Mouse (Mus musculus): ENCODE data around the gene Gm21987. TPM values are rescaled to one million over a fixed set of nuclear protein-coding genes. Genes with fewer than 3 reads are reported as not detected.
A peak's percentile ranks its signal among the peaks of the same experiment; 100 is the strongest.

The Gm21987 gene
- total and polyA plus RNA-seq, 2 experiments from 2014 or later: not detected

GRCm38 (mm10) chr16:38359857-38360256 lies 13.0 kb downstream of the Gm21987 start:
- H3K4me3 ChIP-seq (ENCODE audit: low read depth, low read length): no peak overlapping the region
- no peaks in the 10 kb centered on the region for H3K27me3 ChIP-seq (ENCODE audit: insufficient read depth, low read length)
- DNase-seq (ENCODE audit: low spot score) (no peak), ATAC-seq (ENCODE audit: low FRiP score) (no peak)
- H3K4me1 ChIP-seq (ENCODE audit: insufficient read depth, low read length): no peaks in the 10 kb centered on the region
- no peaks in the 10 kb centered on the region for H3K36me3 ChIP-seq (ENCODE audit: insufficient read depth, low read length)
- no peak overlapping the region for H3K4me2 ChIP-seq (ENCODE audit: low read depth, low read length, poor library complexity, severe bottlenecking)
- WGBS: 80% methylated on average over 3 of the region's 3 CpGs
- TF ChIP-seq CTCF (IDR thresholded peaks at IDR 0.05): no peak
- no peak overlapping the region for H3K27ac ChIP-seq (ENCODE audit: low read depth, low read length)
- no peaks in the 10 kb centered on the region for H3K9me3 ChIP-seq (ENCODE audit: low read length)
- H3K9ac ChIP-seq (replicated peaks; ENCODE audit: low read length, poor library complexity, severe bottlenecking): no peak overlapping the region

- Histone ChIP-seq H3K27me3 (ENCODE audit: insufficient read depth, low read length) (no peaks in the 10 kb centered on the region), H3K36me3 (ENCODE audit: insufficient read depth, low read length) (no peaks in the 10 kb centered on the region), H3K4me3 (ENCODE audit: low read depth, low read length) (no peak overlapping the region), H3K4me2 (ENCODE audit: low read depth, low read length, poor library complexity, severe bottlenecking) (no peak overlapping the region), H3K27ac (ENCODE audit: low read depth, low read length) (no peak overlapping the region), H3K9ac (replicated peaks; ENCODE audit: low read length, poor library complexity, severe bottlenecking) (no peak overlapping the region), H3K9me3 (ENCODE audit: low read length) (no peaks in the 10 kb centered on the region), H3K4me1 (ENCODE audit: insufficient read depth, low read length) (no peaks in the 10 kb centered on the region)
- DNase-seq (ENCODE audit: low spot score) (peak; percentile 17), ATAC-seq (ENCODE audit: low FRiP score) (no peak)
- WGBS: 26% methylated on average over 2 of the region's 2 CpGs
- TF ChIP-seq CTCF (IDR thresholded peaks at IDR 0.05): no peak
Measured at GRCm38 (mm10) chr16:38360317-38360716, 13.5 kb downstream of the Gm21987 start.

- 69% methylated on average over 10 of the region's 10 CpGs for WGBS
- Histone ChIP-seq H3K36me3 (ENCODE audit: insufficient read depth, low read length) (no peaks in the 10 kb centered on the region), H3K4me1 (ENCODE audit: insufficient read depth, low read length) (no peaks in the 10 kb centered on the region), H3K9me3 (ENCODE audit: low read length) (no peaks in the 10 kb centered on the region), H3K4me3 (ENCODE audit: low read depth, low read length) (no peak within 1 kb of the TSS), H3K9ac (replicated peaks; ENCODE audit: low read length, poor library complexity, severe bottlenecking) (no peak within 1 kb of the TSS), H3K27ac (ENCODE audit: low read depth, low read length) (no peak within 1 kb of the TSS), H3K4me2 (ENCODE audit: low read depth, low read length, poor library complexity, severe bottlenecking) (no peak within 1 kb of the TSS), H3K27me3 (ENCODE audit: insufficient read depth, low read length) (no peaks in the 10 kb centered on the region)
- no peak for TF ChIP-seq CTCF (IDR thresholded peaks at IDR 0.05)
- ATAC-seq (ENCODE audit: low FRiP score) (no peak), DNase-seq (ENCODE audit: low spot score) (no peak)
Measured at GRCm38 (mm10) chr16:38361933-38362332, 15.1 kb downstream of the Gm21987 start, which contains the start of gene Popdc2. Gene Popdc2 (plus strand): TSS chr16:38362209.

- DNase-seq (ENCODE audit: low spot score) (no peak), ATAC-seq (ENCODE audit: low FRiP score) (no peak)
- no peaks in the 10 kb centered on the region for H3K27me3 ChIP-seq (ENCODE audit: insufficient read depth, low read length)
- no peak for TF ChIP-seq CTCF (IDR thresholded peaks at IDR 0.05)
- no peaks in the 10 kb centered on the region for H3K9me3 ChIP-seq (ENCODE audit: low read length)
- H3K9ac ChIP-seq (replicated peaks; ENCODE audit: low read length, poor library complexity, severe bottlenecking): no peak overlapping the region
- H3K4me2 ChIP-seq (ENCODE audit: low read depth, low read length, poor library complexity, severe bottlenecking): no peak overlapping the region
- H3K4me1 ChIP-seq (ENCODE audit: insufficient read depth, low read length): no peaks in the 10 kb centered on the region
- WGBS: 85% methylated on average over 20 of the region's 20 CpGs
- H3K36me3 ChIP-seq (ENCODE audit: insufficient read depth, low read length): no peaks in the 10 kb centered on the region
- H3K27ac ChIP-seq (ENCODE audit: low read depth, low read length): no peak overlapping the region
- no peak overlapping the region for H3K4me3 ChIP-seq (ENCODE audit: low read depth, low read length)
Measured at GRCm38 (mm10) chr16:38362493-38363255, 15.8 kb downstream of the Gm21987 start.

- H3K4me2 ChIP-seq (ENCODE audit: low read depth, low read length, poor library complexity, severe bottlenecking): no peak overlapping the region
- no peak overlapping the region for H3K9ac ChIP-seq (replicated peaks; ENCODE audit: low read length, poor library complexity, severe bottlenecking)
- DNase-seq (ENCODE audit: low spot score): no peak
- no peaks in the 10 kb centered on the region for H3K4me1 ChIP-seq (ENCODE audit: insufficient read depth, low read length)
- H3K9me3 ChIP-seq (ENCODE audit: low read length): no peaks in the 10 kb centered on the region
- no peaks in the 10 kb centered on the region for H3K27me3 ChIP-seq (ENCODE audit: insufficient read depth, low read length)
- TF ChIP-seq CTCF (IDR thresholded peaks at IDR 0.05): no peak
- H3K4me3 ChIP-seq (ENCODE audit: low read depth, low read length): no peak overlapping the region
- no peak for ATAC-seq (ENCODE audit: low FRiP score)
- H3K36me3 ChIP-seq (ENCODE audit: insufficient read depth, low read length): no peaks in the 10 kb centered on the region
- WGBS: 94% methylated on average over 3 of the region's 3 CpGs
- no peak overlapping the region for H3K27ac ChIP-seq (ENCODE audit: low read depth, low read length)
Measured at GRCm38 (mm10) chr16:38363256-38363595, 16.4 kb downstream of the Gm21987 start.

GRCm38 (mm10) chr16:38363657-38364056 lies 16.8 kb downstream of the Gm21987 start:
- H3K9me3 ChIP-seq (ENCODE audit: low read length): no peaks in the 10 kb centered on the region
- H3K4me1 ChIP-seq (ENCODE audit: insufficient read depth, low read length): no peaks in the 10 kb centered on the region
- H3K4me2 ChIP-seq (ENCODE audit: low read depth, low read length, poor library complexity, severe bottlenecking): no peak overlapping the region
- 93% methylated on average over 7 of the region's 7 CpGs for WGBS
- no peak for ATAC-seq (ENCODE audit: low FRiP score)
- no peak for TF ChIP-seq CTCF (IDR thresholded peaks at IDR 0.05)
- H3K9ac ChIP-seq (replicated peaks; ENCODE audit: low read length, poor library complexity, severe bottlenecking): no peak overlapping the region
- no peak overlapping the region for H3K27ac ChIP-seq (ENCODE audit: low read depth, low read length)
- no peak overlapping the region for H3K4me3 ChIP-seq (ENCODE audit: low read depth, low read length)
- H3K36me3 ChIP-seq (ENCODE audit: insufficient read depth, low read length): no peaks in the 10 kb centered on the region
- no peaks in the 10 kb centered on the region for H3K27me3 ChIP-seq (ENCODE audit: insufficient read depth, low read length)
- DNase-seq (ENCODE audit: low spot score): no peak

Measured in midbrain, postnatal 0 days (tissue).